Mouse (Mus musculus) megakaryocyte, embryonic 14.5 days (primary cell): ENCODE results near the gene Col6a5. TPM values are rescaled to one million over a fixed set of nuclear protein-coding genes. Genes with fewer than 3 reads are reported as not detected.
"Not testable (repeated sequence)": the region's sequence is repeated elsewhere in the genome, so short reads cannot be mapped to it uniquely, and the experiment has no call there.

Experiments
- H3K27me3 ChIP-seq: replicated peaks from 2 replicates; pipeline ENCODE3; 2012; ENCODE audit warnings: inconsistent platforms
- H3K36me3 ChIP-seq: replicated peaks from 2 replicates; pipeline ENCODE3; 2012; ENCODE audit warnings: low read length, inconsistent platforms, mixed read lengths
- H3K4me1 ChIP-seq: 2 replicates; pipeline ENCODE4 v1.6.1; 2012; ENCODE audit warnings: inconsistent platforms
- H3K4me3 ChIP-seq: replicated peaks from 2 replicates; pipeline ENCODE3; 2012; ENCODE audit warnings: moderate library complexity, mild to moderate bottlenecking, inconsistent platforms
- H3K9me3 ChIP-seq: 2 replicates; pipeline ENCODE4 v1.6.1; 2012; ENCODE audit warnings: inconsistent platforms
- FLI1 ChIP-seq: IDR thresholded peaks from 2 replicates; pipeline ENCODE4 v1.6.1; 2012; ENCODE audit warnings: low read length, inconsistent platforms, mixed read lengths
- GATA1 ChIP-seq: IDR thresholded peaks from 3 replicates; pipeline ENCODE4 v1.6.1; 2012; ENCODE audit warnings: mixed read lengths, low read length, inconsistent platforms, borderline replicate concordance
- polyA plus RNA-seq: library from polyadenylated mRNA; stranded (reverse); fragments of >175 nt; gene quantifications from 2 replicates; pipeline ENCODE4 v1.2.3, GENCODE M21; 2012; ENCODE audit warnings: low replicate concordance; ENCODE audit not compliant: insufficient read depth

The Col6a5 gene
- polyA plus RNA-seq, 1 experiment: not detected

DNA sequence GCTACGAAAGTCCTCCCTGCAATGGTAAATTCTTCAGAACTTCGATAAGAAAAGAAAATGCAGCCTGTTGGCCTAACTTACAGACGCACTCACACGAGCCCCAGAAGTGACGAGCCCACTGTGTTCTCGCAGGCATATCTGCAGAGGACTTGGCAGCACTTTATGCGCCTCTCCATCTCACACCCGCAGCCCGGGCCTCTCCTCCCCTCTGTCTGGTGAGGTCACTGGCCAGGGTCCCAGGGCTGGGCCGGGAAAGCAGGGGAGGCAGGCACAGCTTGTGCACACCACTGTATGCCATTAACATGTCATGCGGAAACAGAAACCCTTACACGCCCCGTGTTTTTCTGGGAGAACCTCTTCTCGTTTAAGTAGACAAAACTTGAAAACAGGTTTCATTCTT lies 88.8 kb downstream of the Col6a5 start:
- Histone ChIP-seq H3K9me3 (no peaks in the 10 kb centered on the region), H3K27me3 (no peaks in the 10 kb centered on the region), H3K4me1 (no peaks in the 10 kb centered on the region), H3K36me3 (no peaks in the 10 kb centered on the region), H3K4me3 (no peak overlapping the region)
- TF ChIP-seq FLI1 (no peak), GATA1 (no peak)

DNA sequence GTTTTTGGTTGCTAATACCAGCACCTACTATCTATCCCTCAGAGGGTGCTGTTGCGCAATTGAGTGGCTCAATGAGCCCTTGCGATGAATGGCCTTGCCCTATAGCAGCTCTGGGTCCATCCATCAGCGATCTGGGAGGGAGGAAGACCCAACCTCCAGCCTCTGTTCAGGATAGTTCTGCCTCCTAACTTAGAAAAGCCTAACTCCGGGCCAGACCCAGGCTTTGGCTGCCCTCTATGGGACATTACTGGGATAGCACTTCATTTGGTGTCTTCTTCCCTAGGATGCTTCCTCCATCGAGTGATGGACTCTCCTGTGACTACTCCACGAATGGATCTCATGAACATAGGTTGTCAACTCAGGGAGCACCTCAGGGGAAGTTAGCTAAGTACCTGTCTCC lies 102.7 kb downstream of the Col6a5 start:
- no peak overlapping the region for H3K4me3 ChIP-seq
- H3K36me3 ChIP-seq: no peaks in the 10 kb centered on the region
- TF ChIP-seq GATA1: no peak
- no peak for TF ChIP-seq FLI1
- no peaks in the 10 kb centered on the region for H3K9me3 ChIP-seq
- H3K27me3 ChIP-seq: no peaks in the 10 kb centered on the region
- H3K4me1 ChIP-seq: no peaks in the 10 kb centered on the region

GRCm38 (mm10) chr9:105852778-105853065 lies 107.7 kb downstream of the Col6a5 start:
- H3K27me3 ChIP-seq: no peaks in the 10 kb centered on the region

GRCm38 (mm10) chr9:105852015-105852777 lies 108.2 kb downstream of the Col6a5 start:
- Histone ChIP-seq H3K36me3 (no peaks in the 10 kb centered on the region), H3K4me3 (no peak overlapping the region), H3K9me3 (no peaks in the 10 kb centered on the region), H3K4me1 (no peaks in the 10 kb centered on the region), H3K27me3 (no peaks in the 10 kb centered on the region)
- TF ChIP-seq FLI1 (no peak), GATA1 (no peak)

More at GRCm38 (mm10) chr9:105852778-105853065, 107.7 kb downstream of the Col6a5 start:
- H3K9me3 ChIP-seq: no peaks in the 10 kb centered on the region
- H3K36me3 ChIP-seq: no peaks in the 10 kb centered on the region
- H3K4me1 ChIP-seq: no peaks in the 10 kb centered on the region
- no peak overlapping the region for H3K4me3 ChIP-seq
- TF ChIP-seq FLI1 (no peak), GATA1 (no peak)

DNA sequence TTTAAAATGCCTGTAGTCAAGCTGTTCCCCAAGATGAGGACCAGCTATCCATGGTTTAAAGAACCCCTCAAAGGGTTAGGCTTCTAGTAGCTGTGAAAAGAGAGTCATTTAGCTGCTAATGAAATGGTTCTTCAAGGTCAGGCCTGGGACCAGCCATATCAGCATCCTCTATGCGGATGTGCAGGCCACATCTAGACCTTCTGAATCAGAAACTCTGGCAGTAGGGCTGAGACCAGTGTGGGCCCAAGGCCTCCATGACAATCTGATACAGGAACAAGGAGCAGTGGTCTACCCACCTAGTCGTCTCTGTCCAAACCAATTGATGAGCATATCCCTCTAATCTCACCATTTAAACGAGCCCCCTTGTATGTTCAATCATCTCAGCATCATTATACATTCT lies 109.4 kb downstream of the Col6a5 start:
- Histone ChIP-seq H3K27me3 (no peaks in the 10 kb centered on the region), H3K4me3 (no peak overlapping the region), H3K9me3 (no peaks in the 10 kb centered on the region), H3K4me1 (no peaks in the 10 kb centered on the region), H3K36me3 (no peaks in the 10 kb centered on the region)
- TF ChIP-seq GATA1 (no peak), FLI1 (no peak)

DNA sequence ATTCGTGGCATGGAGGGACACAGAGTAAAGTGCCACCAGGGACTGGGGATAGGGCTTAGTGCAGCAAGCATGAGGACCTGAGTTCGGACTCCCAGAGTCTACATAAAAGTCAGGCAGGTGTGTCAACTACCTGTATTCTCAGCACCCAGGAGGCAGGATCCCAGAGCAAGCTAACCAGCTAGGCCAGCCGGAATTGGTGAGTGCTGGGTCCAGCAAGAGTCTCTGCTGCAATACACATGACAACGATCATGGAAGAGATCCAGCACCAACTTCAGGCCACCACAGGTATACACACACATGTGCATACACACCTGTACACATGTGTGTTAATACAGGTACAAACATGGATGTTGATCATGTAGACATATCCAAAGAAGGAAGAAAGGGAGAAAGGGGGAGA lies 112.0 kb downstream of the Col6a5 start:
- Histone ChIP-seq H3K27me3 (no peaks in the 10 kb centered on the region), H3K4me1 (no peaks in the 10 kb centered on the region), H3K4me3 (no peak overlapping the region), H3K9me3 (no peaks in the 10 kb centered on the region), H3K36me3 (no peaks in the 10 kb centered on the region)
- TF ChIP-seq GATA1 (no peak), FLI1 (no peak)

DNA sequence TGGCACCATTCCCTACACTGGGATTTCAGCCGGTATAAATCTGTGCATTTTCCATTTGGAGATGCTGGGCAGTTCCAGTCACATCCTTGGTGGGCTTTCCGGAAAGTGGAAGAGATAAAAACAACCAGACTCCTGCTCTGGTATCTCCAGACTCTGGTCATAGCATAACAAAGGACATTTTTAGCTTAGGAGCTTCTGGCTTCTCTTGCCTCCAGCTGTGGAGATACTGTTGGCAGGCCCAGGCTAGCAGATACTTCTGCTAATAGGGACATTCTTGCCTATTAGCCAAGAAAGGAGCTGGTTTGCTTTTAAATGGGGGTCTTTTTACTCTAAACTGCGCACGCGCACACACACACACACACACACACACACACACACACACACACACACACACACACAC lies 113.2 kb downstream of the Col6a5 start:
- no peaks in the 10 kb centered on the region for H3K27me3 ChIP-seq
- H3K36me3 ChIP-seq: no peaks in the 10 kb centered on the region
- TF ChIP-seq GATA1 (no peak), FLI1 (no peak)

GRCm38 (mm10) chr9:105841386-105841785 lies 119.1 kb downstream of the Col6a5 start:
- peaks cover 10% of the 10 kb centered on the region; the same call in 1 of the 2 replicates for H3K9me3 ChIP-seq
- not testable (repeated sequence) for H3K4me3 ChIP-seq, H3K4me1 ChIP-seq, H3K27me3 ChIP-seq, H3K36me3 ChIP-seq

More for the DNA sequence above, 113.2 kb downstream of the Col6a5 start:
- Histone ChIP-seq H3K4me1 (no peaks in the 10 kb centered on the region), H3K4me3 (no peak overlapping the region), H3K9me3 (0 out of 2 replicates have a peak, but pooled peaks cover under 1% of the 10 kb centered on the region)

DNA sequence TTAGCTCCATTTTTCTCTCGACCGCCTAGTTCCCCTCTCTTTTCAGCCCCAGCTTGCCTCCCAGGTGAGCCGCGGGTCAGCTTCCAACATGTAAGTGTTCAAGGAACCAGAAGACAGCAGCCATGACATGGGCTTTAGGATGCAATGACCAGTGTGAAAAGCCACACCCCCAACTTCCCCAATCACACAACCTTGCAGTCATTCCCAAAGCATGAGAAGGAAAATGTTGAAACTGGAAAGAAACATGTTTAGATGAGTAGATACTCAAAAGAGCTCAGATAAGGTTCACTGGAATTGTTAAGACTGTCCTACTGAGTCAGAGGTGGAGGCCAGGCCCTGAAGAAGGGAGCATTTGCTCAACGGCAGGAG lies 121.3 kb downstream of the Col6a5 start:
- Histone ChIP-seq H3K4me3 (no peak overlapping the region), H3K4me1 (no peaks in the 10 kb centered on the region), H3K27me3 (no peaks in the 10 kb centered on the region), H3K9me3 (peaks cover 13% of the 10 kb centered on the region), H3K36me3 (no peaks in the 10 kb centered on the region)
- TF ChIP-seq GATA1 (no peak), FLI1 (no peak)

GRCm38 (mm10) chr9:105838396-105839146 lies 121.9 kb downstream of the Col6a5 start:
- Histone ChIP-seq H3K4me1 (no peaks in the 10 kb centered on the region), H3K27me3 (no peaks in the 10 kb centered on the region), H3K9me3 (peaks cover 13% of the 10 kb centered on the region), H3K4me3 (no peak overlapping the region), H3K36me3 (no peaks in the 10 kb centered on the region)
- TF ChIP-seq GATA1: no peak
- TF ChIP-seq FLI1: no peak
